Mouse (Mus musculus) layer of hippocampus, postnatal 10 days (tissue): ENCODE data around the gene Mettl8. TPM values are rescaled to one million over a fixed set of nuclear protein-coding genes. Genes with fewer than 3 reads are reported as not detected.

Experiments used
- DNase-seq, 2 experiments: peaks; one replicate each; pipeline ENCODE4 v3.0.0; 2021; ENCODE audit warnings: low spot score in 2 of 2
- total RNA-seq, 2 experiments: library from RNA; stranded (reverse); gene quantifications; 2 replicates each; pipeline ENCODE4 v1.2.3; 2021

Gene Mettl8
- total RNA-seq, 2 experiments from 2014 or later = 14.3 to 15.0 TPM

DNA sequence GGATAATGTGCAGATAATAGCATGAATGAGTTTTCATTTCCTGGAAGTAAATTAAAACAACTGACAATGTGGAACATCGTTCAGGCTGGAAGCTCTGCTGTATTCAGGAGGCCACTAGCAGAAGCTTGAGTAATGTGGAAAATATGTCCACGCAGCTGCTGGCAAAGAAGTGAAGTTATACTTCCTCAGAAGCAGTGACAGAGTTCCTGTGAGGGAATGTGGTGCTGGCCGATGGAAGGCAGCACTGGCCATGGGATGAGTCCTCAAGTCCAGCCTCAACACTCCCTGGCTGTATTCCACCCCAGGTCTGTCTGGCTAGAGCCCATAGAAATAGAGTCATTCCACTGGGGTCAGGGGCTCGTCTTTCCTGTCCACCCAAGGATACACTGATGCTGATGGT lies 65.2 kb downstream of the Mettl8 start:
- no peak for DNase-seq

DNA sequence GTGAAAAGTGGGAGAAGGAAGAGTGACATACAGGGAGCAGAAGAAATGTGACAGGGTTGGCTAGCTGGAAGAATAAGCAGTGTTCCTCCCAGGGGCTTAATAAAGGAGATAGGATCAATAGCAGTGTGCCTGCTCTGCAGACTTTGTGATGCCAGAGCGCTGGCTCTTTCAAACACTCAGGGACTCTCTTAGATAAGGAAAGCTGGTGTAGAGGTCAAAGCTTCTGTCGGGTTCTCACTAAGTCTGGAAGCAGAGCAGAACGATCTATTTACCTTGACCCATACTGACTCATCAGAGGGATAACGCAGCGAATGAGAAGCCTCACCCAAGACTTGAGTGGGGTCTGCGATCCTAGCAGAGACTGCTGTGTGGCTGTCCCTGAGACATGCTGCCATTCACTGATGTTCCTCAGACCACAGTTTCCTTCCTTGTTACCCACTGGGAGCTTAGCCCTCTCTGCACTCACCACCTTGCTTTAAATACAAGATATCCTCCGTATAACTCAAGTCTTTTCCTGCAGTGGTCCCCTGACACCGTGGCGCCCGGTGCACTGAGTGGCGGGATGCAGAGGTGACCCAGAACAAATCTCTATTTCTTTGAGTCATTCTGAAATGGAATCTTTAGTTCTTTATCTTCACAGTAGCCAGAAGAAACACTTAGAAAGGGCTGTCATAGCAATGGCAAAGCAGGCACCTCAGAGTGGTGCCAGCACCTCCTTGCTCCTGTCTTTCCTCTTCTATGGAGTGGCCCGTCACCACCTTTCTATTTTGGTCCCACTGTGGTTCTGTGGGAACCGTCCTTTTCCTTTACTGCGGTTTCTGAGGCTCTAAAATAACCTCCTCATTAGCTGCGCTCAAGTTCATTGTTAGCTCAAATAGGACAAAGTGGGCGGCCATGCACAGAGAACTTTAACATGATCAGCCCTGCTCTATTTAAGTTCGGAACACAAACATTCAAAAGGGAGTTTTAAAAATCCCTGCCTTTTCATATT lies 65.9 kb downstream of the Mettl8 start:
- no peak for DNase-seq

DNA sequence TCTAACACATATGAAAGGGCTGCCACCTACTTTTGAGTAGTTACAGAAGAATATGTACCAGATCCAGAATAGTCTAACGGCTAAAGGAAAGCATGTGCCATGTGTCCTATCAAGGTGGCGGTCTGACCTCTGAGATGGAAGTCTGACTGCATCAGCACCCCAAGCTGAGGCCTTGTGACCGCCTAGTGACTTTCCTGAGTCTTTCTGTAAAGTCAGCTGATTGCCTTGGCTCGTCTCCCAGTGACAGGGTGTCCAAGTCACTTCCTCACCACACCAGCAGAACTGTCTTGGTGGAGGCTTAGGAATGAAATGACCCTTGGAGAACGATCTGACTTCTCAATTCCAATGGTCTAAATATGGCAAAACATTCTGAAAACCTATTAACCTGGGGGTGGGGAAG lies 77.1 kb downstream of the Mettl8 start:
- DNase-seq = no peak

DNA sequence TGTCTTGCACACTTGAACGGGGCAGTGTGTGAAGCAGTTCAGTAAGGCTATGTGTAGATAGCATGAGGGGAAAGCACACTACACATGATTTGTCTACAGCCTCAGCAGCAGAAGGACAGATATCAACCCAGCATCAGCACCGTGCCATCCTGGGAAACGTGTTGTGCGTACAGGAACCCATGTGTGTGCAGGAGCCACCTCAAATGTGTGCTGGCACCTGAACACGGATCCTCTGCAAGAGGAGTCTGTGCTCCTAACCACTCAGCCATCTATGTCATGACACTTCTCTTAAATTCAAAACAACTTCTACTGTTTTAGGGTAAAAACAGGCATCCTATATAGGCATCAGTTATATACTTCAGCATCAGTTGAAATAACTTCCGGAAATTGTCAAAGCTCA lies 80.6 kb downstream of the Mettl8 start:
- DNase-seq = no peak

DNA sequence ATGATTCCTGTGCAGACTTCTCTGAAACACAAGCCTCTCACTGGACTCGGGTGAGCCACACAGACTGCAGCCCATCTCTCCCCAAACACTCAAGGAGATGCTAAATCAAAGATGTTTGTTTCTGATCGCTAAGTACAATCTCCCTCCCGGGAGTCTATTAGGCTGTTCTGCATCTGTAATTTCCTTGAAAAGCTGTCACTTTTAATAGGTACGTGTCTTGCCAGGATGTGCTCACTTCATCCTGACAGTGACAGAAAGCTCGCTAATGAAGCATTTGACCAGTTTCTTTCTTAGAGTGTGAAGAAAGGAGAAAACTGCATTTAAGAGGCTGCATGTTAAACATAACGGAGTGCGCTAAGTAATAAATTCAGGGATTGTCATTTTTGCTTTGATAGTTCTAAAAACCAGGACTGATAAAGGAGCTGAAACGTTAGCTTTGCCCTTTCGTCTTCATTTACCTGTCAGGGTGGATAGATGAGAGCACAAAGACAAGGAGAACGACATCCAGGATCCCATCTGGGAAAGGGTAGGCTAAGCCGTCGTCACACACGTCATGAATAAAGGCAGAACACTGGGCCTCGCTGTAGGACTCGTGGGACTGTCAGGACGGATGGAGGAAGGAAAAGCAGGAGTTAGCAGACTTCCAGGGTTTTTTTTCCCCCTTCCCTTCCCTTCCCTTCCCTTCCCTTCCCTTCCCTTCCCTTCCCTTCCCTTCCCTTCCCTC lies 82.4 kb downstream of the Mettl8 start:
- no peak for DNase-seq

DNA sequence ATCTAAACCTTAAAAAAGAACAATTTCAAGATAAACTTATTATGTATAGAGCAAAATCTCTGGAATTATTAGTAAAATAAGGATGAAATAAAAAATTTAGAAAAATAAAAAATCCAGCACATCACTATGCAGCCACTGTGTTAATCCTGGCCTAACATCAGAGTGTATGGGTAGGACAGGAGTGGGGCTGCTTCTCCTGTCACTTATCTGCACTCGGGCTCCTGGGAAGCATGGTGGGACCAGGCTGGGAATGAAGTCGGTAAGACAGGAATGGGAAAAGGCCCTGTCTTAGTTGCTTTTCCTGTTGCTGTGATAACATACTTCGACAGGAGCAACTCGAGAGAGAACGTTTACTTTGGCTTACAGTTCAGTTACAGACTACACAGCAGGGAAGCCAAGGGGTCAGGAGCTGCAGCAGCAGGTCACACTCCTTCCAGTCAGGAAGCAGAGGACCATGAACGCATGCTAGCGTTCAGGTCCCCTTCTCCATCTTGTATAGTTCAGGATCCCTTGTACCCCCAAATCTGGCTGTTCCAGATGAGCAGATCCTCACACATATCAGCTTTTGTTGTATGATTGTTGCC lies 85.1 kb downstream of the Mettl8 start:
- no peak for DNase-seq

DNA sequence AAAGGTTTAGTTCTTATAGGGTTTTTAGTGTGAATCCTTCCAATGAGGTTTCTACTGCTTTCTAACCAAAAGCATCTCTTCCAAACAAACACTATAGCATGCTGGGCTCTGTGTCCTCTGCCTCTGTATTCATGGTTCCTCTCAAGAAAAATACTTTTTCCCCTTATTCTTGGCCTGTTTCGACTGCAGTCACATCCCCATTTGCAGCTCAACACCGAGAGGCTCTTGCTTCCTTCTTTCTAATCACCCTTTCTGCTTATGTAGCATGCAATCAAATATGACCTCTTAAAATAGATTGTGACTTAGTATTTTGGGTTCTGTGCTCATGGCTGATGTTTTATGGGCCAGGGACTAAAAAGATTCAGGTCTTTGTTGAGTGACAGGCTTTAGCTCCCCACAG lies 87.1 kb downstream of the Mettl8 start:
- DNase-seq = no peak

DNA sequence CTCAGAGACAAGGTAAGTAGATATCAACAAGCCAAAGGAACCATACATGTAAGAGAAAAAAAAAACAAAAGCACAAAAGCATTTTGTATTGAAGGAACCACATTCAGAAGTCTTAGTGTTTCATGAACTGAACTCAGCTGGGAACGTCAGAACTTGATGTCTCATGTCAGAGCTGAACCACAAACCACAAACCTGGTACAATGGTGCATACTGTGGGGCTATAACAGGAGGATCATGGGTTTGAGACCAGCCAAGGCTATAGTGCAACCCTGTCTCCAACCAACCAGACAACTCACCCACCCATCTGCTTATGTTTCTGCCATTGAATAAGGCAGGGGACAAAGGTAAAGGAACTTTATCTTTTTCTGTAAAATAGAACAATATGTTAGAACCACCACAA lies 88.2 kb downstream of the Mettl8 start:
- DNase-seq = no peak

DNA sequence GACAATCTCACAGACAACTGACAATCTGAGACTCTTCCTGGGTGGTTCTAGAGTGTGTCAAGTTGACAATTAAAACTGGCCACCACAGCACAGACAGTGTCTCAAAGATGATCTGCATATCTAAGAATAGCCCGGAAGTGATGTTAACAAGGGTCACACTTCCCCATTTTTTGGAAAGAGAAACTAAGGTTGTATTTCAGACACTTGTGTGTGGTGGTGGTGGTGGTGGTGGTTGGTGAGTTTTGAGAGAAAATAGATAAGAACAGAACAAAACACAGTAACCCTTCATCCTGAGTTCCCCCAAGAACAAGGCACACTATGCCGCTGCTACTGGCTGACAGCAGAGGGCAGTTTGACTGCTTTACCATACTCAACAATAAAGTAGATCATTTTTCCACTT lies 90.6 kb downstream of the Mettl8 start:
- DNase-seq = no peak

DNA sequence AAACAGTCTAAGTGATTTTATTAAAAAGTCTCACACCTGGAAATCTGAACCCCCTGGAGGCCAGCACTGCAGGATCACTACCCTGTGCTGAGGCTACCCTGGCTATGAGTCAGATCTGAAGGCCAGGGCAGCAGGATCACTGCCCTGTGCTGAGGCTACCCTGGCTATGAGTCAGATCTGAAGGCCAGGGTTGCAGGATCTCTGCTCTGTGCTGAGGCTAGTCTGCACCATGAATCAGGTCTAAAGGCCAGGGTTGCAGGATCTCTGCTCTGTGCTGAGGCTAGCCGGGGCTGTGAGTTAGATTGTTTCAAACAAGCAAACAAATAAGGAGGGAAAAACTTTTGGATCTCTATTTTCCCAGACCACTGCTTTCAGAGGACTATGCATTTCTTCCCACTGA lies 92.5 kb downstream of the Mettl8 start:
- no peak for DNase-seq

DNA sequence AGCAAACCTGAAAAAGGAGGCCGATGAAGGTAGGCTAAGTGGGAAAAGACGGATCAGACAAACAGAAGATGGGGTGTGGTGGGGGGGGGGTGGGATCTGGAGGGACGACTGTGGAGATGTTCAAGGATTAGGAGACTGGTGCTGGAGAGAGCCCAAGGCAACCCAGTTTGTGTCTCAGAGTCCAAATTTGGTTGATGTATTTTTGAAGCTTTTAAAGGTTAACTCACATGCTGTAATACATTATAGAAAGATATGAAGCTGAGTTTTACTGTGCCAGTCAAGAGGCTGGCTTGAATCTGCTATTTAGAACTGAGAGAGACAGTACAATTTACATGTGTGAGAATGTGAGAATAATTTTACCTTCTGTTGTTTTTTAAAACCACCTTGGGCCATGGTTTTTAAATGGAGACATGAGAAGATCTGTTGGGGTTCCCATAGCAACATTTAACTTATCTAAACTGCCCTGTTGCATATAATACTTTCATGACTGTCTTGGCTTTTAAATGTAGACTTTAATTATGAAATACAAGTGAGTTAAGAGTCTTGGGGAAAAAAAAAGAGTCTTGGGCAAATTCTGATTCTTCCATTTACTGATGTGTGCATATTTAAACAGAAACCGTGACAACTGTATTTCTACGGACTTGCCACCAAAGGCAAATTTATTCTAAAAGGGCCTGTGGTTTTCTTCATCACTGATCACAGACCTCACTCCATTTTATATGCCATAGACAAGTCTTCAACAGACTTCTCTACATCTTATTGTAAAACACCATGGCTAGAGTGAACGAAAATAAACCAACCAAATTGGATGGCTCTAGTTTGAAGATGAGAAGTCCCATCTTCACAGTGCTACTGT lies 94.1 kb downstream of the Mettl8 start:
- DNase-seq = no peak

DNA sequence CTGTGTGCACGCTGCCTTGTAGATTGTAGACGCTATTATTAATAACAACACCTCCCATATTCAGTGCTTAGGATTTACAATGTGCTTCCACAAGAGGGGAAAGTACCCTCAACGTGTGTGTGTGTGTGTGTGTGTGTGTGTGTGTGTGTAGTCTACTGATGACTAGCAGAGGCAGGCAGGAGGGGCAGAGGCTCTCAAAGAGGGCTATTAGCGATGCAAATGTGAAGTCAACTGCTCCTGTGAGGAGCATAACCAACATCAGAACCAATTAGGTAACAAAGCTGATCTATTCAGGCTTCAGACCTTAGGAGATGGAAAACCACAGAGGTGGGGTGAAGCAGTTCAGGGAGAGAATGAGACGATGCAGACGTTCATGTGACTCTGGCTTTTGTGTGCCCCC lies 95.3 kb downstream of the Mettl8 start:
- no peak for DNase-seq

DNA sequence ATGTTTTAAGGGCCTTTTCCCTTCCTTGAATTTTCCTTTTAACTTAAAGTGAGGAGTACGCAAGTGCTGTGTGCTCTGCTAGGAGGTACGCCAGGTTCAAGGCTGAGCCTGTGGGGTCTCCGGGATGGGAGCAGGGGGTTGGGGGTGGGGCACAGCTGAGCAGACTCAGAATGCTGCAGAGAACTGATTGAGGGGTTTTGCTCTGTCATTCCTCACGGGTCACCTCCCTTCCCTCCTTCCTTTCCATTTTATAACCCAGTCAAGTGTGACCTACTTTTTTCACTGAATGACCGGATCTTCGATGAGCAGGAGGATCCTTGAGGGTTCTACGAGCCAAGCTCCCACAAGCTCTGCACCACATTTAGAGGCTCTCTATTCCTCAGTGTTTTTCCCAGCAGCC lies 96.0 kb downstream of the Mettl8 start:
- no peak for DNase-seq

DNA sequence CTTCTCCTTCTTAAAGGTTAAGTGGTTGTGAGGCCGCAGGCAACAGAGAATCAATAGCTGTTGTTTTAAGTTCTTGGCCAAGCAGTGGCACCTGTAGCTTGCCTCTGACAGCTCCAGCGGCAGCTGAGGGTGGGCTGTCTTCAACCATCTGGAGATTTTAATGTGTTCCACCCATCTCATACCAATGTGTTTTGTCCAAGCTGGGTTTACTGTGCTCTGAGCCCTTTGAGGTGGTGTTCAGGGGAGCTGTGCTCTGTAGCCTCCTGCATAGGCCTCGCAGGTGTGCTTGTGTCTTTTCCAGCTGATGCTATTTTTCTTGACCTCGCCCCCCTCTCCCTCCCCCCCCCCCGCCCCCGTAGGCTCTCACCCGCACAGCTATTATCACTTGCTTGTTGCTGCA lies 96.8 kb downstream of the Mettl8 start:
- no peak for DNase-seq

DNA sequence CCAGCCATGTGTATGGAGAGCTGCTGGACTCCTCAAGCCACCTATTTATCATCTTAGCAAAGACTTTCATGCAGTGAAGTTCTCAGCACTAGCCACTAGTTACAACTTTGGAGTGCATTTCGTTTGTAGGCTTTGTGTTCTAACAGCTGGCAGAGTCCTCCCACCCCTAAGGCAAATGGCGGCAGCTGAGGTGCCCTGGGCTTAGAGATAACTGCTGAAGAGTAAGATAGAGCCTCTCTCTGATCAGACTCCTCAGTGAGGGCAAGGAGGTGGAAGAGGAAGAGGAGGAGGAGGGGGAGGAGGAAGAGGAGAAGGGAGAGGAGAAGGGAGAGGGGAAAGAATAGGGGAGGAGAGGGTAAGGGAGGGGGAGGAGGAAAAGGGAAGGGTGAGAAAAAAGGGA lies 101.8 kb downstream of the Mettl8 start:
- no peak for DNase-seq

DNA sequence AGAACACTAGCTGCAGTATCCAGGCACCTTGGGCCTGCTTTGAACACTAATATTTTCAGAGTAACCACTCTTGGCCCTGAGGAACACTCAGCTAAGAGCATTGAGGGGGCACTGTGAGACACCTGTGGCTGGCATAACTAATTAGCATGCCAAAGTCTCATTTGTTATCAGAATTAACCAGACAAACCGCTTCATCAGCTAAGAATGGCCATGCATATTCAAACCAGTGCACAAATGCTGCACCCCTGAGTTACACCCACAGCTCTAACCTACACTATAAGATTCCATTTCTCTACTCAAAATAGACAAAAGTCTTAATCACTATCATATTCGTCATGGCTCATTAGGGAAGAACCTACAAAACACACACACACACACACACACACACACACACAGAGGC lies 103.4 kb downstream of the Mettl8 start:
- DNase-seq = no peak

DNA sequence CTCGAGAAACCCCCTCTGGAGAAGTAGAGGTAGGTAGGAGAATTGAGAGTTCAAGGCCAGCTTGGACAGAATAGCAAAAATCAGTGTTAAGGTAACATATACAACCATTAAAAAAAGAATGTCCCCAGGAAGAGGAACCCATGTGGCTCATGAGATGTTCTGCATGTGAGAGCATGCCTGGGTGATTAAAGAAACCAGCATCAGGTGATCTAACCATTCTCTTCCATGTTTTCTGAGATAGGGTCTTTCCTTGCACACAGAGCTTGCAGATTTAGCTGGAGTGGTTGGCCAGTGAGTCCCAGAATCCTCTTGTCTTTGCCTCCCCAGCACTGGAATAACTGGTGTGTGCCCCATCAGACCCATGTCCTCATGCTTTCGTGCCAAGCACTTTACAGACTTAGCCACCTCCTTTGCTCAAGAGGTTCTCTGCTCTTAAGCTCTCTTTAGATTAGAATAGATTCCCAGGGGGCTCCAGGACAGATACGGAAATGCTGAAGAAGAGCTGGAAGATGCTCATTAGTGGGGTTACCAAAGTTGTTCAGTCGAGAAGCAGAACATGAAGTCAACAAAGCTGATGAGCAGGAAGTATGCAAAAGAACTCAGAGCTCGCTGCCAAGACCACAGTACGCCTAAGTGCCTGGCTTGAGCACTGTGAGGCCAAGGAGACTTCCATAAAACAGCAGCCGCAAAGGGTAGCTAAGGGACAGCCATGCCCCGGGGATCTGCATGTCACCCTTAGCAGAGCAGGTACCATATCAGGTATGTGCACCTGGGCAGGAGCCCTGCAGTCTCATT lies 110.7 kb downstream of the Mettl8 start:
- no peak for DNase-seq

DNA sequence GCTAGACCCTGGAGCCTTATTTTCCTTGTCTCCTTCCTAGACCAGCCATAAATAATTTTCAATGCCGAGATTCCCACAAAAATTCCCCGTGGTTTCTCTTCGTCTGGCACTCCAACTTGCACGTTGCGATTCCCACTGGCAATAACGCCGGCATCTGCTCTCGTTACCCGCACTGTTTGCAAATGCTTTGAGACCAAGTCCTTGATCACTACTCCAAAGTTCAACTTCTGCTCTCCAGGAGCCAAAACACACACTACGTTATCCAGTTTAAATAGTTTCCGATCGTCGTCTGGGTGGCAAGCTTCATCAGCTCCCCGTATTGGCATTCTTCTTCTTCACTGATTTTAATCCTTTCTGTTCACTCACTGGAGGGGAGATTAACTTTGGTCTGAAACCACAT lies 114.6 kb downstream of the Mettl8 start:
- no peak for DNase-seq

DNA sequence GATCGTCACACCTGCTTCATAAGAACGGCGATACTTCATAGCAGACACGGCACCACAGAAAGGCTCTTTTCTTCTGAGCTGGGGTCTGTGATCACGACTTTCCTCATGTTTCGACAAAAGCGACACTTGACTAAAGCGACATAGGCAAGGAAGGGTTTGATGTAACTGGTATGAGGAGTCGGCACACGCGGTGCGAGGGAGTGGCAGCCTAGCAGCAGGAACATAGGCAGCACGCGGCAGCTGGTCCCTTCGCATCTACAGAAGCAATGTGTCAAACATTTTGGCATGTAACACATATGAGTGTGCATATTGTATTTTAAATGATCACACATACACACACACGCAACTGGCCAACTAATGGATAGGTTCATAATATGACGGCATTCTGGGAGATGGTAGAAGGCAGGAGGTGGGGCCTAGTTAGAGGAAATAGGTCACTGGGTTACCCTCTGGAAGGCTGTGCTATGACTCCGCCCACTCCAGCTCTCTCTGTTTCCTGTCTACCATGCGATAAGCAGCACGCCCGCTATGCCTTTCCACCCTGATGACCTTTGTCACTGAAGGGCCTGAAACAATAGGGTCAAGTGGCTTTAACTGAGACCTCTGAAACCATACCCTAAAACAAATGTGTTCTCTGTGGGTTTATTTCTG lies 116.4 kb downstream of the Mettl8 start:
- no peak for DNase-seq

DNA sequence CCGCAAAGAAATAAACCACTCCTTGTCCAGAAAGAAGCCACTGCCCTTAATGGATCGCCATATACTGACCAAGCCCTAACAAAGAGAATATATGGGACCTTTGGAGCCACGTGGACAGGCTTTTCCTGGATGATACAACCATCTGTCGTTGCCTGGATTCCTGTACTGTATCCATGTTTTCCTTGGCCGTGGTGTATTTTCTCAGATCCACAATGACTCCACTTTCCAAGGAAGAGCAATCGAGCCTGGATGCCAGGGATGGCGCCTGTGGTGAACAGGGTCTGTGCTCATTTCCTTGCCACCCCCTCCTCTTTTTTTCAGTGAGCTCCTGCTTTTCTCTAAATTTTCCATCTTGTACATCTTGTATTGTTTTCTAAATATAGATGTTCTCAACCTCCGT lies 120.6 kb downstream of the Mettl8 start:
- no peak for DNase-seq
